Mouse (Mus musculus) neural tube, embryonic 11.5 days (tissue): ENCODE data around the gene Vmn1r50. TPM values are rescaled to one million over a fixed set of nuclear protein-coding genes. Genes with fewer than 3 reads are reported as not detected.
"Not testable (repeated sequence)": the region's sequence is repeated elsewhere in the genome, so short reads cannot be mapped to it uniquely, and the experiment has no call there.

ENCODE experiments used
- ATAC-seq: fragments of 200-750 bp; cut with Nextera tagmentation; 2 replicates; pipeline ENCODE4 v1.8.0; 2017; ENCODE audit warnings: moderate number of reproducible peaks, mild to moderate bottlenecking, moderate TSS enrichment, moderate library complexity; ENCODE audit not compliant: insufficient read depth, low FRiP score, low TSS enrichment
- DNase-seq: peaks from one replicate; pipeline ENCODE4 v3.0.0-alpha.2; 2015; ENCODE audit warnings: low spot score
- H3K27ac ChIP-seq: fragments of 300-500 bp; sonication (generic); 2 replicates; pipeline ENCODE4 v1.5.1; 2014; ENCODE audit warnings: low read depth, mild to moderate bottlenecking, low read length
- H3K27me3 ChIP-seq: fragments of 300-500 bp; sonication (generic); 2 replicates; pipeline ENCODE4 v1.6.1; 2014; ENCODE audit warnings: mild to moderate bottlenecking, low read length, mixed read lengths; ENCODE audit not compliant: control insufficient read depth, insufficient read depth
- H3K36me3 ChIP-seq: fragments of 300-500 bp; sonication (generic); 2 replicates; pipeline ENCODE4 v1.6.1; 2014; ENCODE audit warnings: mild to moderate bottlenecking, low read length, moderate library complexity, mixed read lengths; ENCODE audit not compliant: control insufficient read depth, insufficient read depth
- H3K4me1 ChIP-seq: fragments of 300-500 bp; sonication (generic); 2 replicates; pipeline ENCODE4 v1.6.1; 2014; ENCODE audit warnings: low read length, mixed read lengths; ENCODE audit not compliant: control insufficient read depth, insufficient read depth
- H3K4me2 ChIP-seq: fragments of 300-500 bp; sonication (generic); 2 replicates; pipeline ENCODE4 v1.6.1; 2014; ENCODE audit warnings: low read depth, mild to moderate bottlenecking, moderate library complexity
- H3K4me3 ChIP-seq: fragments of 300-500 bp; sonication (generic); 2 replicates; pipeline ENCODE4 v1.5.1; 2014; ENCODE audit warnings: low read depth, low read length
- H3K9ac ChIP-seq: fragments of 300-500 bp; sonication (generic); 2 replicates; pipeline ENCODE4 v1.6.1; 2014; ENCODE audit warnings: mild to moderate bottlenecking, low read length
- H3K9me3 ChIP-seq: fragments of 300-500 bp; sonication (generic); 2 replicates; pipeline ENCODE4 v1.6.1; 2016; ENCODE audit warnings: low read length; ENCODE audit not compliant: control insufficient read depth
- WGBS: fragments of 180-500 bp; shearing (Covaris S2); extraction: QIAGEN DNeasy Blood & Tissue Kit; methylation state at CpG from one replicate; pipeline ENCODE4 v1.1.7; 2014; 5-methylcytosine and 5-hydroxymethylcytosine counted together
- polyA plus RNA-seq: library from polyadenylated mRNA; unstranded; fragments of >200 nt; fragmentation: Nextera tagmentation; extraction: Ambion mirVana; gene quantifications from 2 replicates; pipeline ENCODE4 v1.2.1, GENCODE M21; 2014

The Vmn1r50 gene
- polyA plus RNA-seq: not detected in 2 replicates

- Histone ChIP-seq H3K27me3 (no peaks in the 10 kb centered on the region), H3K27ac (no peak within 1 kb of the TSS)
- WGBS: 67% methylated on average over 2 of the region's 2 CpGs
These were observed at the start of gene Vmn1r50 for GRCm38 (mm10) chr6:90101130-90101529. Gene Vmn1r50, plus strand, starts transcription at chr6:90101430.

GRCm38 (mm10) chr6:90078406-90078805, 22.8 kb upstream of the Vmn1r50 start, which contains the start of gene Vmn1r49:
Gene Vmn1r49, minus strand, starts transcription at chr6:90078506.
- DNase-seq (no peak), ATAC-seq (no peak)
- Histone ChIP-seq H3K4me2 (no peak within 1 kb of the TSS), H3K4me1 (no peaks in the 10 kb centered on the region), H3K36me3 (no peaks in the 10 kb centered on the region), H3K9ac (no peak within 1 kb of the TSS), H3K27me3 (no peaks in the 10 kb centered on the region), H3K27ac (no peak within 1 kb of the TSS), H3K4me3 (no peak within 1 kb of the TSS), H3K9me3 (no peaks in the 10 kb centered on the region)
- 81% methylated on average over 4 of the region's 4 CpGs for WGBS

More at GRCm38 (mm10) chr6:90101130-90101529, at the start of gene Vmn1r50:
- Histone ChIP-seq H3K4me3 (no peak within 1 kb of the TSS), H3K9ac (no peak within 1 kb of the TSS), H3K4me2 (no peak within 1 kb of the TSS), H3K4me1 (no peaks in the 10 kb centered on the region), H3K36me3 (no peaks in the 10 kb centered on the region), H3K9me3 (no peaks in the 10 kb centered on the region; the same call in none of the 2 replicates)
- no peak for ATAC-seq
- no peak for DNase-seq

- WGBS: 87% methylated on average over 2 of the region's 2 CpGs
- Histone ChIP-seq H3K36me3 (no peaks in the 10 kb centered on the region), H3K27me3 (no peaks in the 10 kb centered on the region), H3K9me3 (no peaks in the 10 kb centered on the region; the same call in none of the 2 replicates), H3K27ac (no peak overlapping the region), H3K4me2 (no peak overlapping the region), H3K9ac (no peak overlapping the region), H3K4me3 (no peak overlapping the region), H3K4me1 (no peaks in the 10 kb centered on the region)
- ATAC-seq (no peak), DNase-seq (no peak)
These were observed 664 bp upstream of the Vmn1r50 start for GRCm38 (mm10) chr6:90100566-90100965.

- not testable (repeated sequence) for ATAC-seq
These were observed 21.1 kb downstream of the Vmn1r50 start, which contains the start of gene Vmn1r51 for GRCm38 (mm10) chr6:90122296-90122695. Gene Vmn1r51, plus strand, starts transcription at chr6:90122596.

More at GRCm38 (mm10) chr6:90122296-90122695, 21.1 kb downstream of the Vmn1r50 start, which contains the start of gene Vmn1r51:
- not testable (repeated sequence) for H3K4me1 ChIP-seq, H3K27ac ChIP-seq, H3K4me2 ChIP-seq, DNase-seq, H3K9ac ChIP-seq, H3K36me3 ChIP-seq, H3K4me3 ChIP-seq, H3K27me3 ChIP-seq, H3K9me3 ChIP-seq
- whole genome bisulfite sequencing: 87% methylated on average over 1 of the region's 1 CpGs

Other genes with a start within 250 kb of the Vmn1r50 start
- gene Vmn1r42, start 225.0 kb upstream of the Vmn1r50 start, polyA plus RNA-seq: not detected in 2 replicates
- gene Vmn1r43, start 225.0 kb upstream of the Vmn1r50 start, polyA plus RNA-seq: not detected in 2 replicates
- gene Vmn1r44, start 217.8 kb upstream of the Vmn1r50 start, polyA plus RNA-seq: not detected in 2 replicates
- not detected in 2 replicates for gene Vmn1r45, start 160.8 kb upstream of the Vmn1r50 start, polyA plus RNA-seq
- gene Vmn1r46, start 132.1 kb upstream of the Vmn1r50 start, polyA plus RNA-seq: not detected in 2 replicates
- gene Vmn1r47, start 85.3 kb upstream of the Vmn1r50 start, polyA plus RNA-seq: not detected in 2 replicates
- gene Vmn1r48, start 64.6 kb upstream of the Vmn1r50 start, polyA plus RNA-seq: not detected in 2 replicates
- not detected in 2 replicates for gene Vmn1r49, start 22.9 kb upstream of the Vmn1r50 start, polyA plus RNA-seq
- gene Vmn1r51, start 21.2 kb downstream of the Vmn1r50 start, polyA plus RNA-seq: 0.08 TPM in 1 of 2 replicates, not detected in the other
- gene Vmn1r52, start 73.4 kb downstream of the Vmn1r50 start, polyA plus RNA-seq: not detected in 2 replicates
- gene V1ra8, start 101.4 kb downstream of the Vmn1r50 start, polyA plus RNA-seq: not detected in 2 replicates
- not detected in 2 replicates for gene Vmn1r53, start 123.0 kb downstream of the Vmn1r50 start, polyA plus RNA-seq
- not detected in 2 replicates for gene Vmn1r54, start 144.9 kb downstream of the Vmn1r50 start, polyA plus RNA-seq
- not detected in 2 replicates for gene BC048671, start 199.8 kb downstream of the Vmn1r50 start, polyA plus RNA-seq
- not detected in 2 replicates for gene Chst13, start 223.8 kb downstream of the Vmn1r50 start, polyA plus RNA-seq
- not detected in 2 replicates for gene Uroc1, start 231.9 kb downstream of the Vmn1r50 start, polyA plus RNA-seq